Mouse (Mus musculus) frontal cortex, adult 2 months (tissue): Measurements from ENCODE around the gene Tas2r106. TPM values are rescaled to one million over a fixed set of nuclear protein-coding genes. Genes with fewer than 3 reads are reported as not detected.

Experiments
- DNase-seq, 2 experiments: peaks; one replicate each; pipeline ENCODE4 v3.0.0; 2022; ENCODE audit warnings: low spot score in 1 of 2; ENCODE audit errors: extremely low spot score in 1 of 2
- polyA plus RNA-seq: library from polyadenylated mRNA; depleted of rRNA; stranded (reverse); fragments of >200 nt; gene quantifications from 2 replicates; pipeline ENCODE4 v1.2.3, GENCODE M21; 2012; rRNA removed

The Tas2r106 gene
- not detected in 2 replicates for polyA plus RNA-seq

DNA sequence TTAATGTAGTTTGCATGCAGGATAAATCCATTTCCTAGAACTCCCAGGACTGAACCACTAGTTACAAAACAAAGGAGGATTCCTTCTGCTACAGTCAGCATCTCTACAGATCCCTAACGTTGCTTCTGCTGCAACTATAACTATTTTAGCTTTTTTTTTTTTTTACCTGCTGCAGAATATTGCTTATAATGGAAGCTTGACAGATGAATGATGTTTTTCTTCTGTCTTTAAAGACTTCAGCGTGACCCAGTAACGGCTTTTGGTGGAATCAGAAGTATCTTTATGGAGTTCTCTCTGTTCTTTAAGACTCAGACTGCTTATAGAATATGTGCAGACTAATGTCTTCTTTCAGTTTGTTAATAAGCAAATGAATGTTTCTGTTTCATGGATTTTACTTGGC, at the start of gene Tas2r106:
Gene Tas2r106, minus strand, starts transcription at position 101 of the 400 bp plus-strand sequence.
- DNase-seq: no peak

DNA sequence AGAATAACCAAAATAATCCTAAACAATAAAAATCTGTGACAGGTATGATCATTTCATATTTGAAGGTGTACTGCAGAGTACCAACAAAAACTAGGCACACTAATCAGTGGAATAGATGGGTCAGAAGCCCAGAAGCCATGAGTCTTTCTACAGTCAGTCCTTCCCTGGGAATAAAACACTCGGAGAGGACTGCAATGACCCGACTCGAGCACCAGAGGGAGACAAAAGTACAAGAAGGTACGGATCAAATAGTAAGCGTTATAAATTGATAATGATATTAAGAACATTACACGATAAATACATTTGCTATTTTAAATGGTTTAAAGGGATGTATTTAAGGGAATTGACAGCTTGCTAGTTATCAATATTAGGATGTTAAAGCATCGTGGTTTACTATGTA, 34.1 kb upstream of the Tas2r106 start:
- DNase-seq: peak in 1 of 2 experiments; percentile 0

DNA sequence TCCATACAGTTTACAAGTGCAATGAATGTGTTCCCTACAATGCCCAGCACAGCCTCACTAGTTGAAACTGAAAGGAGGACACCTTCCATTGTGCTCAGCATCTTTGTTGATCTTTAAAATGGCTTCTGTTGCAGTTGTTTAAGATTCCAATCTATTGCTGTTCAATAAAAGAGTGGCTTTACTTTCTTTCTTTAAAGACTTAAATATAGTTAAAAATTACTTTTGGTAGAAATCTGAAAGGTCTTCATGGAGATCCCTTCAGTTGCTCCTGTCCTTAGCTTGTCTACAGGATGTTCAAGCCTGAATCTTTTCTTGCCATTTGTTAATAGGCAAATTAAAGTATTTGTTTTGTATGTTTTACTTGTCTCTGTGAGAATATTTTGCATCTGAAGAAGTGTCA, 11.3 kb upstream of the Tas2r106 start, which contains the start of gene Tas2r114:
Gene Tas2r114, minus strand, starts transcription at position 101 of the 400 bp plus-strand sequence.
- DNase-seq: no peak

DNA sequence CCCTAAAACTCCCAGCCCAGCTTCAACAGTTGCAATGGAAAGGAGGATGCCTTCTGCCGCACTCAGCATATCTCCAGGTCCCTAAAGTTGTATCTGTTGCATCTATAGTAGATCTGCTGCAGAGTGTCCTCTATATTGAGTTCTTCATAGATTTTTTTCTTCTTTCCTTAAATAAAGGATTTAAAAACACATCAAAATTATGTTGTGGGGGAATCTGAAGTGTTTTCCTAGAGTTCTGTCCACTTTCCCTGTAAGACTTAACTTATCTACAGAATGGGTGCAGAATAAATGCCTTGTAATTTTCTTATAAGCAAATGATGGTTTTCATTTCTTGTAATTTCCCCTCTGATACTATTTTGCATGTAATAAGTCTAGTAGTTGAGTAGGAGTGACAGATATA, 8.7 kb upstream of the Tas2r106 start, which contains the start of gene Tas2r105:
Gene Tas2r105, minus strand, starts transcription at position 101 of the 400 bp plus-strand sequence.
- DNase-seq: no peak

DNA sequence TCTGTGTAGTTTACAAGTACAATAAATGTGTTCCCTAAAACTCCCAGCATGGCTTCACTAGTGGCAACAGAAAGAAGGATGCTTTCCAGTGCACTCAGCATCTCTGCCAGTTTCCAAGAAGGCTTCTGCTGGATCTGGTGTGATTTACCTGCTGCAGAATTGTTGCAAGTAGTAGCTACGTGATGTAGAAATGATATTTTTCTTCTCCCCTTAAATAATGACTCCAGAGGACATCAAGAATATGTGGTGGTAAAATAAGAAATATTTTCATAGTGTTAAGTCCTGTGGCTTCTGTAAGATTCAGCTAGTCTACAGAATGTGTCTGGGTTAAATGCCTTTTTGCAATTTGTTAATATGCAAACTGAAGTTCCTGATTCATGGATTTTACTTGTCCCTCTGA, 7.0 kb upstream of the Tas2r106 start, which contains the start of gene Tas2r104:
Gene Tas2r104, minus strand, starts transcription at position 101 of the 400 bp plus-strand sequence.
- DNase-seq: no peak

DNA sequence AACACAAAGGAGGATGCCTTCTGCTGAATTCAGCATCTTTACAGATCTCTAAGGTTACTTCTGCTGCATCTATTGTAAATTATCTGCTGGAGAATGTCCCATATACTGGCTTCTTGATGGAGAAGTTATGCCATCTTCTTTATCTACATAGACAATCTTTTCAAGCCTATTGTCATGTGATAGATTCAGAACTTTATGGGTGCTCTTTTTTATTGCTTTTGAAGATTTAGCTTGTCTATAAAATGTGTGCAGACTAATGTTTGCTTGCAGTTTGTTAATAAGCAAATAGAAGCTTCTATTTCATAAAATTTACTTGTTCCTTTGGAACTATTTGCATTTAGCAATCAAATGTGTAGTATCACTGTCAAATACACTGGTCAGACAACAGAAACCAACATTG, 18.6 kb downstream of the Tas2r106 start, which contains the start of gene Tas2r107:
Gene Tas2r107, minus strand, starts transcription at position 101 of the 400 bp plus-strand sequence.
- DNase-seq: no peak

DNA sequence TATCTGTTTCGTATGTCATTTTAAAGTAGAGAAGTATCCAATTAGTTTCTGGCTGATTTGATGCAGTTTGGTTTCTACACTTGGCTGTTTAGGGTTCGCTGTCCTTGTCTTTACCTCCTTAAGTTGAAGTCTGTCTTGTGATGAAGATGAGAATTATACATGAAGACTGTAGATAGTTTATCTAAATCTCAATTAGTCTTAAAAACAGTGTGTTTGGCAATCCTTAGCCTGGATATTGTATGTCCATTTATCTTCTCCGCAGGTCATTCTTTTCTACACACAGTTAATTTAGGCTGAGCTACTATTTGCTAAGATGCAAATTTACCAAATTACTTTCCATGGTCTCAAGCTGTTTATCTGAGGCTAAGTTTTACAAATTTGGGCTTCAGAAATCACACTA, 47.9 kb downstream of the Tas2r106 start, which contains the start of gene Tas2r130:
Gene Tas2r130, minus strand, starts transcription at position 101 of the 400 bp plus-strand sequence.
- no peak for DNase-seq

Other genes starting within 250 kb of the Tas2r106 start
- gene 5430401F13Rik, start 192.5 kb downstream of the Tas2r106 start, polyA plus RNA-seq: not detected in 2 replicates
- gene Gm6619, start 192.5 kb downstream of the Tas2r106 start, polyA plus RNA-seq: not detected in 2 replicates
- not detected in 2 replicates for gene Tas2r130, start 48.0 kb downstream of the Tas2r106 start, polyA plus RNA-seq
- not detected in 2 replicates for gene Tas2r107, start 18.7 kb downstream of the Tas2r106 start, polyA plus RNA-seq
- gene Tas2r104, start 6.9 kb upstream of the Tas2r106 start, polyA plus RNA-seq: not detected in 2 replicates
- gene Tas2r105, start 8.6 kb upstream of the Tas2r106 start, polyA plus RNA-seq: not detected in 2 replicates
- gene Tas2r114, start 11.2 kb upstream of the Tas2r106 start, polyA plus RNA-seq: not detected in 2 replicates